Mouse (Mus musculus) telencephalon, adult 2 months (tissue): ENCODE measurements at regions not wholly inside any gene's neighbourhood (a gene's known extent, or its start where the extent isn't known, plus 50 kb on each side); places are given as distances from the start of the nearest gene placed in this dataset.

Source experiments
- DNase-seq: peaks from one replicate; pipeline ENCODE4 v3.0.0-alpha.2; 2011; ENCODE audit warnings: low read depth, low spot score

DNA sequence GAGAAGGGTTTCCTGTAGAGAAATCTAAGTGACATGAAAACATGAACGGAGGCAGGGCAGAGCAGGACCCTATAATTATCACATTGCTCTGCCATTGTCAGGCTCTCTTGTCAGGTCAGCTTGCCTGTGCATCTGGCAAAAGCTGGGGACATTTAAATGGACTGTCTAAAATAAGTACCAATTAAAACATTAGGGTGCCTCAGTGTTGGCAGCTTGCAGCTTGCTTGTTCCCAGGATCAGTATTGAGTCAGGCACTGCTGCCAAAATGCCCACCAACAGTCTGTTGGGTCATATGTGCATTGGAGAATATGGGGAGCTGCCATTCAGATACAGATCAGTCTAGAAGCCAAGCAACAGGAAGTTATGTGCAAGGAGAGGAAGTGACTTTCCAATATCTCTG is 349.5 kb upstream of the B3gat1 start:
- DNase-seq: peak; percentile 52

GRCm38 (mm10) chr9:26398635-26399034 is 334.9 kb upstream of the B3gat1 start:
- no peak for DNase-seq

DNA sequence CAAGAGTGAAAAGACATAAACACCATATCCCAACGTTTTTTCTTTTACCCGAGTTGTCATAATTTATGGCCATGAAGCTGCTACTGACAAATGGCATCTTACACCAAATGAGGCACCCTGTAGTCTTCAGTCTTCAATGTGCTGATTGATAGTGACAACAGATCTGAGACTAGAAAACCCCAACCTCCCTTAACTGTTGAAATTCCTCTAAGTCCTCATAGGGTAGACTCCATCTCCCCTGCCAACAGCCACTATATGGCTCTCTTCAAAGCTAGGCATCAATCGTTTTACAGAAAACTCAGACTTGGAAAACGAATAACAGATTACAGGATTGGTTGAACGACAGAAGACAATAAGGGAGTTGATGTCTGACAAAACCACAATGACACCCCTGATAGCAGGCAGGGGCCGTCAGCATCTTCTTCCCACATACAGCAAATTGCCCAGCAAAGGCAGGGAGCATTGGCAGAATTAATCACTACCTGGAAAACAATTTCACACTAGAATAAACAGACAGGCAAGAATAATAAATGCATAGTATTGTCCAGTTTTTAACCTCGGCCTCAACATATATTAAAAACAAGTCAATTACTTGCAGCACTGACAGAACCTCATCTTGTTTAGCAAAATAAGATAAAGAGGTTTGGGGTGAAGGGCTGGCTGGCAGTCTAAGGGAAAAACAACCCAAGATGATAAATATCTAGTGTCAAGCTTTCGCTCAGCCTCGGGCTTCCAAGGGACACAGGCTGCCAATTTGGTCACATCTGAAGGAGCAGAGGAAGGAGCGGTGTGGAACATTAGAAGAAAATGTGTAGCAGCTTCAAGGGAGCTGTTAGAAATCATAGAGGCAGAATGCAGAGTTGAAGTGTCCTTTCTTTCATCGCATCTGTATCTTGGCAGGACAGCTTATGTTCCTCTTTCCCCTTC is 310.4 kb upstream of the B3gat1 start:
- no peak for DNase-seq

GRCm38 (mm10) chr9:26435507-26435906 is 298.0 kb upstream of the B3gat1 start:
- no peak for DNase-seq

DNA sequence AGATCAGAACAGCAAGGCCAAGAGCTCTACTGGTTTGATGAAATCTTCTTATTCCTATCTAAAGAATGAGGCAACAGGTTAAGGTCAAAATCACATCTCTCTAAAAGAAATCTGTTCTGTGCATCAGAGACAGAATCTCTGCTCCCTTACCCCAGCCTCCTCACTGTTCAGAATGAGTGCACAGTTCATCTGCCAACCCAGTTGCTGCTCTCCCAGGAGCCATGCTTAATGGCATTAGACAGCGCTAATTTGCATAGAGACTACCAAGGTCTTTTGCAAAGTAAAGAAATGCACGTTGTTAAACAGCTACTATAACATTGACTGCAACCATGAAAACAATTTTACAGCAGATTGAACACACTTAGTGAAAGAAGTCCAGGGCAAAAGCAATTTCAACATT is 296.3 kb upstream of the B3gat1 start:
- no peak for DNase-seq

- no peak for DNase-seq
Observed at GRCm38 (mm10) chr9:26453924-26454323, 279.6 kb upstream of the B3gat1 start.

DNA sequence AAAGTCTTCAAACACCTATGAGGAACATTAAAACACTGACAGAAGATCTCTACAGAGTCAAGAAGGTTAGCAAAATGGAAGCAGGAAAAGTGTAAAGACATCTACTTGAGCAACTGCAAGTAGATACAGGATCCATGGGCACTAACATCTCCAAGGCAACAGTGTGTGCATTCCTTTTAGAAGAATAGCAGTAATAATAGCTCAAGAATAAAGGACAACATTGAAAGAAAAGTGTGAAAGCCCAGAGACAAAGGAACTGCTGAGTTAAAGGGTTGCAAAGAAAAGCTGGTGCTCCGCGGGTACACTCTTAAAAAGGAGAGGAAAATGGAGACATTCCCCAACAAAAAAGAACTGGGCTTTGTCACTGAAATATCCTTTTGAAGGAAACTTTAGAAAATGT is 272.4 kb upstream of the B3gat1 start:
- no peak for DNase-seq

- no peak for DNase-seq
Observed at GRCm38 (mm10) chr9:26470694-26471392, 262.7 kb upstream of the B3gat1 start.

DNA sequence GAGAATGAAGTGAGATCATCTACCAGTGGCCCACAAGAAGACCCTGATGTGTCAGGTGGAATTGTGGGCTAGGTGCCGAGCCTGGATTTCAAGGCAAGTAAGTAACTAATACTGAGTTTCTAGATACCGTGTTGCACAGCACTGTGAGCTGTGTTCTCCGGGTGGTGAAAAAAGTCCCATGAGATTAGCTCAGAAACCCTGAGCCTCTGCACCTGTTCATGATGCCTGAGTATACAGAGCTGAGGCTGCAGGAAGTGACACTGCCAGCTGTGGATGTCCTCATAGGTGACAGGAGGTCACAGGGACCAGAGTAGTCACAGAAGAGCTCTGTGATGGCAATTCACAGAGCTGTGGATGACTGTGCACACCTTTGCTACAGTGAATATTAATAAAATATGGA is 257.2 kb upstream of the B3gat1 start:
- no peak for DNase-seq

DNA sequence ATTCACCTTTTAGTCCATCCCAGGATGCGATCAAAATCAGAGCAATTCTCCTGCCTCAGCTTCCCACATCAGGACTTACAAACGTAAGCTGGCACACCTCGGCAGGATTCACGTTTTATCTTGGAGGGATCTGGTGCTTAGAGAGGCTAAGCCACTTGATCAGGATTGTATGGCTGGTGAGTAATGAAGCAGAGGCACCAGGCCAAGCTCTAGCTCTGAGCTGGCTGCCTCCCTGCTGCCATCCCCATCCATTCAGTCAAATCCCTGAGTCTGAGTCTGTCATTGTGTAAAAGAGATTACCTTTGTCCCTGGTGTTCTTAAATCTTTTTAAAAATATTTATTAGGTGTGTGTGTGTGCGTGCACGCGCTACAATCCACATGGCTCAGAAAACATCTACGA is 252.6 kb upstream of the B3gat1 start:
- no peak for DNase-seq

- DNase-seq: no peak
Observed at GRCm38 (mm10) chr9:26481890-26482289, 251.6 kb upstream of the B3gat1 start.

GRCm38 (mm10) chr9:26493740-26494139 is 239.8 kb upstream of the B3gat1 start:
- peak; percentile 33 for DNase-seq

- no peak for DNase-seq
Observed at GRCm38 (mm10) chr9:26502027-26502426, 231.5 kb upstream of the B3gat1 start.

GRCm38 (mm10) chr9:26505941-26506340 is 227.6 kb upstream of the B3gat1 start:
- DNase-seq: no peak

GRCm38 (mm10) chr9:26518651-26519050 is 214.9 kb upstream of the B3gat1 start:
- DNase-seq: no peak

GRCm38 (mm10) chr9:26519581-26520501 is 213.7 kb upstream of the B3gat1 start:
- no peak for DNase-seq

DNA sequence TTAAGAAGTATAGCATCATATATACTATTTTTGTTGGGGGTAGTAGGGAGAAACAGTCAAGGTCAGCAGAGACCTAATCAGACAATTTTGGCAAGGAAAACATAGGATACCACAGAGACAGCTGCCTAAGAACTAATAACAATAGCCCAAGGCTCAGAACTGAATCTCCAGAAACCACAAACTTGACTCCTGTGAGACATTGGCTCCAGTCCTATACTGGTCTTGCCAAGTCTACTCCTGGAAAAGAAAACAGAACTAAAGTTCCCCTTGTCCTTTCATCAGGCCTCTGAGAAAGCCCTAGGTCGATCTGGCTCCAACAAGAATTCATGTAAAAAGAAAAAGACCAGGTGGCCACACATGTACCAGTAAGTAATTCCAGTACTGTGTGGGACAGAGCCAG is 209.4 kb upstream of the B3gat1 start:
- DNase-seq: no peak

GRCm38 (mm10) chr9:26528761-26529160 is 204.8 kb upstream of the B3gat1 start:
- DNase-seq: no peak

GRCm38 (mm10) chr9:26539042-26539441 is 194.5 kb upstream of the B3gat1 start:
- no peak for DNase-seq

DNA sequence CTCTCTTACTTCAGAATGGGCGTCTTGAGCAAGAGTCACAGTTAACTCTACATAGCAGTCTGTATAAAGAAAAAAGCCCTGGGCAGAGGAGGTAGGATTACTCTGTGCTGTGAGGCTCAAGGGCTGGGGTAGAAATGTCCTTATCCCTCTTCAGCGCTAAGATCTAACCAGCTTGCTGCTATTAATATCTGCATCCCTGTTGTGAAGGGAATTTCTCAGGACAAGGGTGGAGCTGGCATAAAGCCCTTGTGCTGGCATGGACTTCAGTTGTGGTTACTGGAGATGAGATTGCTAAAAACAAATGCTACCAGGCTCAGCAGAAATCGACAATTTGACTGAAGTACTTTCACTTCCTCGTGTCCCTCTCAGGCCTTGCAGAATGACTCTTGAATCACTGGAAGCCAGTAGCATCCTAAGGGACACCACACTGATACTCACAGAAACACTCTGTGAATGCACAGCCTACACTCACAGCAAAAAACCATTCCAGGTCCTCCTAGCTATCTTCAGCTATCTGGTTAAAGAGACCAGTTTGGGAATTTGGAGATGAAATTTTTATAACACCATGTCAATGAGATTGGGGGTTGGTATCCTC is 185.1 kb upstream of the B3gat1 start:
- DNase-seq: no peak

DNA sequence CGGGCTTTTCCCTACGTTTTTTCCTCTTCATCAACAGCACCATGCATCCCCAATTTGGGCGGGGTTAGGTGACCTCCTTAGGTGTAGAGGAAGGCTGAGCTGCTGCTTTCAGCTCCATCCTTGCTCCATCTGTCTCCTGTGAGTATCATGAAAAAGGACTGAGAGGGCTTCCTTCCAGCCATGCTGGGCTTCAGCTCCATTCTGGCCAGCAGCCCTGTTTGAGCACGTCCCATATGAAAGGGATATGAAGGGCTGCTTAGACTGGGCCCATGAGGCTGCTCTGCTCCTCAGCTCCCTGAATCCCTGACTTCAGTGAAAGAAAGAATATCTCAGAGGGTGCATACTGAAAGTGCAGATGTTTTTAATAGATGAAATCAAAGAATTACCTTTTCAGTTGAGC is 184.4 kb upstream of the B3gat1 start:
- DNase-seq: no peak
